Comparison of ENCODE assay signal across 8 mouse cellular contexts in the genomic region with DNA sequence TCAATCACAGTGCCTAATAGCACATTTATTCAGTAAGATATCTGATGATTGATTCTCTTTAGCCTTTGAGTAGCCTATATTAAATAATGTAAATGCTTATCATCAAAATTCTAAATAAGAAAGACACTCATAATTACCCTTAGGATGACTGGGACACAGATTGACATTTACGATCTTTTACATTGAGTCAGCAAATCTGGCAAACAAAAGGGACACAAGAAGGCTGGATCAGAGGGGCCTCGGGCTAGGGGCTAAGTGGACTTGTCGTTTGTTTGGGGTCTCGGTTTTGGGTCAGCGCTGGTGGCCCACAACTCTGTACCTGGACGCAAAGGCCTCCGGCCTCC. TPM values are rescaled to one million over a fixed set of nuclear protein-coding genes. Genes with fewer than 3 reads are reported as not detected.
DNase-seq lines count a peak whose midpoint lies in the region; ATAC-seq and TF ChIP-seq lines count a peak whose summit lies in the region.

No protein-coding gene starts in this region.

- no peak for TF ChIP-seq POLR2A in bone marrow, adult 2 months (IDR thresholded peaks at IDR 0.05; ENCODE audit: borderline replicate concordance, control insufficient read depth, low read depth, low read length)

- no peaks in the 10 kb centered on the region for H3K36me3 ChIP-seq in kidney, embryonic 14.5 days (ENCODE audit: control insufficient read depth, insufficient read depth, low read length)
- H3K36me3 ChIP-seq in hindbrain, embryonic 11.5 days (ENCODE audit: control insufficient read depth, insufficient read depth, low read length): no peaks in the 10 kb centered on the region
- H3K36me3 ChIP-seq in midbrain, embryonic 13.5 days: no peaks in the 10 kb centered on the region

- DNase-seq in kidney, postnatal 4 days: no peak
- no peak for DNase-seq in hindbrain, embryonic 11.5 days (ENCODE audit: low spot score)
- no peak for DNase-seq in adrenal gland, adult (ENCODE audit: inconsistent age in 2 of 2, low spot score in 1 of 2)

- no peaks in the 10 kb centered on the region for H3K27me3 ChIP-seq in kidney, embryonic 14.5 days (ENCODE audit: control insufficient read depth, insufficient read depth, low read length)
- H3K27me3 ChIP-seq in hindbrain, embryonic 11.5 days (ENCODE audit: control insufficient read depth, insufficient read depth, low read length): no peaks in the 10 kb centered on the region
- H3K27me3 ChIP-seq in midbrain, embryonic 13.5 days: no peaks in the 10 kb centered on the region

- no peaks in the 10 kb centered on the region for H3K9me3 ChIP-seq in kidney, embryonic 14.5 days (ENCODE audit: control insufficient read depth, low read length)
- H3K9me3 ChIP-seq in hindbrain, embryonic 11.5 days (ENCODE audit: control insufficient read depth, low read length): no peaks in the 10 kb centered on the region
- no peaks in the 10 kb centered on the region for H3K9me3 ChIP-seq in midbrain, embryonic 13.5 days

- peak overlapping the region; percentile 86 for H3K27ac ChIP-seq in kidney, embryonic 14.5 days (ENCODE audit: low read depth, low read length)
- no peak overlapping the region for H3K27ac ChIP-seq in bone marrow, adult 2 months (ENCODE audit: control insufficient read depth, insufficient read depth, low read depth, low read length, poor library complexity)
- H3K27ac ChIP-seq in hindbrain, embryonic 11.5 days (ENCODE audit: low read depth, low read length): no peak overlapping the region
- H3K27ac ChIP-seq in midbrain, embryonic 13.5 days: peak overlapping the region; percentile 70

- 3% methylated on average over 7 of the region's 7 CpGs for WGBS in kidney, embryonic 14.5 days
- 9% methylated on average over 7 of the region's 7 CpGs for WGBS in bone marrow, adult 2 months
- WGBS in hindbrain, embryonic 11.5 days: 6% methylated on average over 7 of the region's 7 CpGs
- 2% methylated on average over 7 of the region's 7 CpGs for WGBS in midbrain, embryonic 13.5 days

- peak overlapping the region; percentile 98 for H3K9ac ChIP-seq in kidney, embryonic 14.5 days (ENCODE audit: low read depth, low read length)
- peak overlapping the region; percentile 95 for H3K9ac ChIP-seq in hindbrain, embryonic 11.5 days (ENCODE audit: low read depth, low read length)
- peak overlapping the region; percentile 98 for H3K9ac ChIP-seq in midbrain, embryonic 13.5 days (replicated peaks)

- no peak for TF ChIP-seq CTCF in bone marrow, adult 2 months (IDR thresholded peaks at IDR 0.05; ENCODE audit: control insufficient read depth, insufficient read depth, low read length)

- ATAC-seq in kidney, embryonic 14.5 days (ENCODE audit: low FRiP score, low TSS enrichment): no peak; the same call in none of the 2 replicates
- ATAC-seq in hindbrain, embryonic 11.5 days (ENCODE audit: low FRiP score): peak; percentile 25; the same call in 1 of the 2 replicates
- no peak for ATAC-seq in midbrain, embryonic 13.5 days
- ATAC-seq in monocyte, adult 5-6 weeks (replicated peaks; ENCODE audit: insufficient number of reproducible peaks, low FRiP score, low TSS enrichment, poor library complexity, severe bottlenecking): no peak
- no peak for ATAC-seq in activated CD4-positive, CD25-positive, alpha-beta regulatory T cell, adult 4 months

- no peaks in the 10 kb centered on the region for H3K4me1 ChIP-seq in kidney, embryonic 14.5 days (ENCODE audit: control insufficient read depth, insufficient read depth, low read length)
- no peaks in the 10 kb centered on the region for H3K4me1 ChIP-seq in bone marrow, adult 2 months (ENCODE audit: control insufficient read depth, insufficient read depth, low read length)
- H3K4me1 ChIP-seq in hindbrain, embryonic 11.5 days (replicated peaks; ENCODE audit: control insufficient read depth, insufficient read depth, low read length): no peaks in the 10 kb centered on the region
- H3K4me1 ChIP-seq in midbrain, embryonic 13.5 days (replicated peaks): peaks cover 4% of the 10 kb centered on the region; the same call in 1 of the 2 replicates

- peak overlapping the region; percentile 85 for H3K4me2 ChIP-seq in kidney, embryonic 14.5 days (replicated peaks; ENCODE audit: low read depth, low read length)
- peak overlapping the region; percentile 98 for H3K4me2 ChIP-seq in hindbrain, embryonic 11.5 days (replicated peaks; ENCODE audit: low read depth, low read length)
- H3K4me2 ChIP-seq in midbrain, embryonic 13.5 days (replicated peaks): peak overlapping the region; percentile 91

- peak overlapping the region; percentile 85 for H3K4me3 ChIP-seq in kidney, embryonic 14.5 days (ENCODE audit: low read length)
- peak overlapping the region; percentile 40 for H3K4me3 ChIP-seq in bone marrow, adult 2 months (replicated peaks; ENCODE audit: control insufficient read depth, low read depth, low read length)
- peak overlapping the region; percentile 82 for H3K4me3 ChIP-seq in hindbrain, embryonic 11.5 days (ENCODE audit: low read depth, low read length)
- H3K4me3 ChIP-seq in midbrain, embryonic 13.5 days (replicated peaks): peak overlapping the region; percentile 77

RNA-seq across cellular contexts. Expression of gene Patj, which starts 0.3 kb away (rescaled TPM):
- polyA plus RNA-seq in kidney, embryonic 14.5 days (2014; fragmentation: Nextera tagmentation; extraction: Ambion mirVana): 11.3 and 33.2 TPM in 2 replicates
- 2.6 and 2.8 TPM in 2 replicates for polyA plus RNA-seq in bone marrow, adult 2 months (2011; ENCODE audit: insufficient read depth, insufficient read length, low replicate concordance, missing spikeins)
- polyA plus RNA-seq in hindbrain, embryonic 11.5 days (2014; fragmentation: Nextera tagmentation; extraction: Ambion mirVana): 8.6 and 9.7 TPM in 2 replicates
- 6.0 and 7.5 TPM in 2 replicates for polyA plus RNA-seq in midbrain, embryonic 13.5 days (2015; fragmentation: Nextera tagmentation; extraction: Ambion mirVana)
- 3.1 to 21.5 TPM (median 11.7 TPM) in 3 replicates for total RNA-seq in monocyte, adult 5-6 weeks (2017)
- 10 to 100 TPM; 11.9 to 13.9 TPM for polyA plus RNA-seq in activated CD4-positive, CD25-positive, alpha-beta regulatory T cell, adult 4 months (2017; shearing (Covaris generic))

RNA-seq across cellular contexts. Expression of gene Tm2d1, which starts 12.2 kb away (rescaled TPM):
- 96.2 and 111 TPM in 2 replicates for polyA plus RNA-seq in kidney, embryonic 14.5 days (2014; fragmentation: Nextera tagmentation; extraction: Ambion mirVana)
- polyA plus RNA-seq in bone marrow, adult 2 months (2011; ENCODE audit: insufficient read depth, insufficient read length, low replicate concordance, missing spikeins): 7.4 and 14.8 TPM in 2 replicates
- 108 and 114 TPM in 2 replicates for polyA plus RNA-seq in hindbrain, embryonic 11.5 days (2014; fragmentation: Nextera tagmentation; extraction: Ambion mirVana)
- polyA plus RNA-seq in midbrain, embryonic 13.5 days (2015; fragmentation: Nextera tagmentation; extraction: Ambion mirVana): 120 and 134 TPM in 2 replicates
- total RNA-seq in monocyte, adult 5-6 weeks (2017): 51.1 to 74.7 TPM (median 65.5 TPM) in 3 replicates
- polyA plus RNA-seq in activated CD4-positive, CD25-positive, alpha-beta regulatory T cell, adult 4 months (2017; shearing (Covaris generic)): 10 to 100 TPM; 46.0 to 46.5 TPM

Comparison
In these comparisons a context has a peak if more than half of its experiments do, and no peak if none do; other contexts are left out.
1. H3K27ac ChIP-seq: peak in kidney, embryonic 14.5 days (single experiment) and midbrain, embryonic 13.5 days (single experiment); none in bone marrow, adult 2 months (single experiment) and hindbrain, embryonic 11.5 days (single experiment).
2. Peak in every context shown above with its lines, with median percentiles within 50 percentile points of each other: H3K4me2 ChIP-seq, H3K4me3 ChIP-seq and H3K9ac ChIP-seq.